Mouse (Mus musculus): ENCODE results near the gene Fen1.
"Not testable (repeated sequence)": the region's sequence is repeated elsewhere in the genome, so short reads cannot be mapped to it uniquely, and the experiment has no call there.

Fen1 gene

DNA sequence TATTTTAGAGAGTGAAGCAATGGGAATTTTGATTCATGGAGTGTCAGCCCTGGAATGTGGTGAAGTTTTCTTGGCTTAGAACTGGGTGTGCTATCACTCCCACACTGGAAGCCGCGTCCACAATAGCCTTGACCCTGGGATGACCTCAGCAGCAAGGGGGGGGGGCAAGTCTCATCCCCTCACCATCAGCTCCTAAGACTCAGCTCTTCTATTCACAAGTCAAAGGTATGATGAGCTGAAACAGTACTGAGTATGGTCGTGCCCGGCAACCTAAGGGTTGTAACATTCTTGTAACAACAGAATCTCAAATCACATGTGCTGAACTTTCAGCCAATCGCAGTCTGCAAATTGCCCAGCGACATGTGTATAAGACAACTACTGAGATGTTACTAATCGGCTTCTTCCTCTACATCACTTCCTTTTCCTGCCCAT lies 27.0 kb downstream of the Fen1 start:
- DNase-seq = no peak

DNA sequence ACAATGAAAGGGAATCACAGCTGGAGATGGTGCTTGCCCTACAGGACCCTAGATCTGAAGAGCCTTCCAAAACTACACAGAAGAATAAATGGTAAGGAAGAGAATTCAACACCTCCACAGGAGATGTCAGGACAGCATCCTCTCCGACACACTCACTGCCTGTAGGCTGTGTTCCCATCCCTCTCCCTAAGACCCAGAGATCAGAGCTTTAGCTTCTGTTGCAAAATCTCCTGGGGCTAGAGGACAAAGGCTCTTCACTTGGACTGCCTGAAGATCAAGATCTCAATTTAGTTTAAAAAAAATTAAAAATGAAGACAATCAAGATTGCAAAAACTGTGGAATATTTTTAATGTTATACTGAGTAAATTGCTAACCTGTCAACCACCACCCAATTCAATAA lies 27.5 kb downstream of the Fen1 start:
- DNase-seq = no peak

DNA sequence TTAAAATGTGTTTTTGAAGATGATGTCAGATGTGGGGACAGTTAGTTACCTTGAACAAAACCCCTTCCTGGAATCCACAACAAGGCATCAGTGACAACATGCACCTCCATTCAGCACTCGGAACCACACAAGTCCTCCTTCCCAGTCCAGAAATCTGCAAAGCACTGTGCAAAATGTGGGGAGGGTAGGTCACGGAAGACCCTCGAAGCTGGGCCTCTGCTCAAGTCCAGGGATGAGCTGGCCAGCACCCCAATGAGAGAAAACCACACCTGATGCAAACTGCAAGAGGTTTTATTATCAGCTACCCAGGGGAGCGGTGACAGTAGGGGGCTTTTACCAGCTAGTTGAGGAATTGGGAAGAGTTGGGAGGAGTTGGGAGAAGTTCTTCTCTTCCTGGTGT lies 29.0 kb downstream of the Fen1 start:
- no peak for DNase-seq

DNA sequence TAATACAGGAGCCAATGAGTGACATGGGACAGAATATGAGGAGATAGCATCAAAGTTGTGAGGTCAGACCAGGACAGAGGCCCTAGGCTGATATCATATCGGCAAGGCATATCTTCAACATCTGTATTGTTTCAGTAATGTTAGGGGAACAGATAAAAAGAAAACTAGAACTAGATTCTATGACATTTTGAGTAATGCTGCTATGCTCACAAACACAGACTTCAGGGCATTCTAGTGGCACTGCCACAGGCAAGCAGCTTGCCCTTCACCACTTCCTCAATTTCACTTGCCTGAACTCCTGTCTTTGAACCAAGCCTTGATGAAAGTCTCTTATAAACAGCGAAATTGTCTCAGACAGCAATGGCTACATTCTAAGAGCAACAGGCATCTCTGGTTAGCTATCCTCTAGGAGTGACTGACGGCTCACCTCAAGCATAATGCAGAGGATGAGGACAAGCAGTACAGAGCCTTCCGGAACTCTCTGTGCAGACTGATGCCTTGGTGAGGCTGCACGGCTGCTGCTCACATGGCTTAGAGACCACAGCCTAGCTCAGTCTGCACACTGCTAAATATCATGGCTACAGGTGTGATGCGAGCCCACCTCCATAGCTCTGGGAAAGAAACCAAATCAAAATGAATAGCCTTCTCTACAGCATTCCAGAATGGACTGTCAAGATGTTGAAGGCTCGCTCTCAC lies 30.0 kb downstream of the Fen1 start:
- no peak for DNase-seq

DNA sequence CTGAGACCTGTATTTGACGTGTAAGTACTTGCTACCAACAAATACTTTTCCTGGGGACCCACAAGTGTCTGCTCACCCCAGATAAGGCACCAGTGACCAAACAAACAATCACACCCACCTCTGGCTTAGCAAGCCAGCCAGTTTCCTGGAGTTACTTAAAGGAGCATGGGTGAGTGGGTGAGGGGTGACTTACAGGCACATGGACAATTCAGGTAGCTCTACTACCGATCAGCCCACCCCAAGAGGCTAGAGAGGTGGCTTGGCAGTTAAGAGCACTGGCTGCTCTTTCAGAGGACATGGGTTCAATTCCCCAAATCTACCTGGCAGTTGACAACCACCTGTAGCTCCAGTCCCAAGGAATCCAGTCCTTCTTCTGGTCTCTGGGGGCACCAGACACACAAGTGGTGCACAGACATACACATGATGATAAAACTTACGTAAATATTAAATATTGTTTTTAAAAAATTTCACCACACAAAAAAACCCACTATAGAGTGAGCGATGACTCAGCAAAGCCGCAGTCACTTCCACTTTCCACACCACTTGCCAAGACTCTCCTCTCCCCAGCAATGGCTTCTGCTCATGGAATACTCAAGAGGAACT lies 30.8 kb downstream of the Fen1 start:
- peak; percentile 83 for DNase-seq

DNA sequence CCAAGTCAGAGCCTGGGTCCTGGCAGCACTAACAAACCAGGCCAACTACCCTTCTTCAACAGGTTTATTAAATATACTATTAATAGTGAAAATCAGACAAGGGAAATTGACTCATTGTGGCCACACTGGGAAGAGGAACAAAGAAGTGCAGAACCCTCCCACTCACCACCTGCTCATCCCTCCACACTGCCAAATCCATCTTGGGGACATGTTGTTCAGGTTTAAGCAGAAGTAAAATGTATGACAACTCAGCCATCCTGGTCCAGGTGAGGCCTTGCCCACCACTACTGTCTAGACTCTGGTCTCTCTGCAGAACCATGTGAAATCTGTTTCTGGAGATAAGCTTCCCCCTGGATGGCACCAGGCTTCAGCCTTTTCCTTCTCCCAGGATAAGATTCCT lies 32.1 kb downstream of the Fen1 start:
- DNase-seq = no peak

DNA sequence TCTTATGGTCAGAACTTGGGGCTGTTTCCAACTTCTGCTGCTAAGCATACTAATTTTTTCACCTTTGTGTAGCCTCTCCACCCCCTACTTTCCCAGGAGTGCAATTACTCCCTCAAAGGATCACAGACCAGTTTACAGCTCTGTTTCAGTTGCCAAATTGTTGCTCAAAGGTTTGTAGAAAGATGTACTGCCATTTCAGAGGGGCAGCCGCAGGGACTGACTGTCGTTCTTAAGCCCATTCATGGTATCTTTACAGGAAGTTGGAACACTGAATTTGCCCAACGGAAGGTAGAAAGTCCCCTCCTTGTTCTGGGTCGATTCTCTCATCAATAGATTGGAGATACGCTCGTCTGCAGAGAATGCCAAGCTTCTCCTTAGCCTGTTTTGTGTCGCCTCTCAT lies 32.6 kb downstream of the Fen1 start:
- no peak for DNase-seq

DNA sequence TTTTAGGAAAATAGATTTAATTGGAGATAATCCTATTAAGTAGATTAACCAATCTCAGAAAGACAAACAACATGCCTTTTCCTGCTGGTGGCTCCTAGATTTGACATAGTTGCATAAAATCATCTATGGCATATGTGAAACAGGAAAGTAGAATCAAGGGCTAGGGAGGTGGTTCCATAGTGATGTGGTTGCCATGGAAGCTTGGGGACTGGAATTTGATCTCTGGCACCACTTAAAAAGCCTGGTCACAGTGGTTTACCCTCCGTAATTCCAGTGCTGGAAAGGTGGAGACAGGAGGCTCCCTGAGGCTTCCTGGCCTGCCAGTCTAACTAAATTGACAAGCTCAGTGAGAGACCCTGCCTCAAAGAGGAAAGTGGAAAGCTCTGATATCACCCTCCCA lies 33.5 kb downstream of the Fen1 start:
- DNase-seq = no peak

DNA sequence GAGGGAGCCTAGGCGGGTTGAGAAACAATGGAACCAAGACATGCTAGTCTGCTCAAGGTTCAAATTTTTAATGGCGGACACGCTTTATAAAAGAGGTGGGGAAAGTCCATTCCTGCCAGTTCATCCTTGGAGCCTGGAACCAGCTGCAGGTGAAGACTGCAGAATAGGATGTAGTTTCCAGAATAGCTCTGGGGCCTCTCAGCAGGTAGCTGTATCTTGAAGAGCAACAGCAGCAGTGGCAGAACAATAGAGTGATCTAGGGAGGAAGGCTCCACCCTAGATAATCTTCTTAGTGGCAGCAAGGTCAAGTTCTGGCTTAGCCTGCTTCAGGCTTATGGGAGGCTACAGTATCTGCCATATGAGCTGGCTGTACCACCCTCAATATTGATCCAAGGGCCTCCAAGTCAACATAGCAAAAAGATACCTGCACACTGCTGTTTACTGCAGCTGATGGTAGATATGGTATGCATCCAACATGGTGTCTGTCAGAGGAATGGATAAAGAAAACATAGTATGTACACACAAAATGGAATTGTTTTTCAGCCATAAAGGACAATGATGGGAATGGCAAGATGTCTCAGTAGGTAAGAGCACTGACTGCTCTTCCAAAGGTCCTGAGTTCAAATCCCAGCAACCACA lies 34.2 kb downstream of the Fen1 start:
- DNase-seq = not testable (repeated sequence)

DNA sequence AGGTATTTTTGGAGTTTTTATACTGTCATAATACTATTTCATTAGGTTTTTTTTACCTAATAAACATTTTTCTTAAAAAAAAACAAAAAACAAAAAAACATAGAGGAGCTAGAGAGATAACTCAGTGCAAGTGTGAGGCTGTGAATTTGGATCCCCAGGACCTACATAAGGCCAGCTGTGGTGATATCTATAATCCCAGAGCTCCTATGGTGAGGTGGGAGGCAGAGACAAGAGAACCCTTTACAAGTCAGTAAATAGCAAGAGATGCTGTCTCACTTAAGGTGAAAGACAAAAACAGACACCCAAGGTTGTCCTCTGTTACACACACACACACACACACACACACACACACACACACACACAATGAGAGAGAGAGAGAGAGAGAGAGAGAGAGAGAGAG lies 34.8 kb downstream of the Fen1 start:
- no peak for DNase-seq

DNA sequence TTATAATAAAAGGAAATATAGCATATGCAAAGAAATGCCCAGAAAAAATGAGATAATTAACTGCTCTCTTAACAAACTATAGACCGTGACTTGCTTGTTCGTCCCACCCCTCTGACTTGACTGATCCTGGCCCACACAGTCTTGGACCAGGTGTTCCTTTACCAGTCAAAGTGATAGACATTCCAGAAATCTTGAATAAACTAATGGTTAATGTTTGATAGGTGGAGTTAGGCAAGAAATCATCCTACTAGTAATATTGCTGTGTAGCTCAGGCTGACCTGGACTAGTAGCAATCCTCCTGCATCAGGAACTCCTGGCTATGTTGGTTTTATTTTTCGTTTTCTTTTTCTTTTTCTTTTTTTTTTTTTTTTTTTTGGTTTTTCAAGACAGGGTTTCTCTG lies 35.5 kb downstream of the Fen1 start:
- no peak for DNase-seq

DNA sequence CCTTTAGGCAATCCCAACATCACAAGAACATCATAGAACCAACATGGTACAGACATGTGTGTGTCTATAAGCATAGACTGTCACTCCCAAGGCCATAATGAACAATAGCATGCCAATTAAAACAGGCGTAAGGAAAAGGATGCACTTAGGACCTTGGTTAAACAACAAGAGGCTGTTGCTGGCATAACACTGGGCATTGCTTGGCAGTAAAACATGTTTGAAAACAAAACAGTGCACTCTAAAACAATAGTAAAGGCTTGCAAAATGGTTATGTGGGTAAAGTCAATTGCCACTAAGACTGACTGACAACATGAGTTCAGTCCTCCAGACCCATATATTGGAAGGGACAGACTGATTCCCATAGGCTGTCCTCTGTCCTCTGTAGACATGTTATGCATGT lies 36.0 kb downstream of the Fen1 start:
- DNase-seq = no peak

DNA sequence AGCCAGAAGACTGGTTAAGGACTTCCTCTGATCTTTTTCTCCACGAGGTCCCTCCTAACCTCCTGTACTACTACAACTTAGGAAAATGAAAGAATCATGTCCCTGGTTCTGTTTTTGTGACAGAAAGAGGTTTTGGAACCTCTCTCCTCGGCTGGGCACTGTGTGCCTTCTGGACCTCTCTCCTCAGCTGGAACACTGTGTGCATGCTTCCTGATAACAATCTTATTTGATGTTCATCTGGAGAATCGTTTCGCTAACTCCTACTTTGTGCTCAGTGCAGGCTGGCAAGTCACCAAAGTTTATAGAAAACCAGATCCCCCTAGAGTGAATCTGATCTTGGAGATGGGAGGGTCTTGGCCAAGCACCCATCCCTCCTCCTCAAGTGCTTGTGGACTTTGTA lies 36.9 kb downstream of the Fen1 start:
- no peak for DNase-seq

DNA sequence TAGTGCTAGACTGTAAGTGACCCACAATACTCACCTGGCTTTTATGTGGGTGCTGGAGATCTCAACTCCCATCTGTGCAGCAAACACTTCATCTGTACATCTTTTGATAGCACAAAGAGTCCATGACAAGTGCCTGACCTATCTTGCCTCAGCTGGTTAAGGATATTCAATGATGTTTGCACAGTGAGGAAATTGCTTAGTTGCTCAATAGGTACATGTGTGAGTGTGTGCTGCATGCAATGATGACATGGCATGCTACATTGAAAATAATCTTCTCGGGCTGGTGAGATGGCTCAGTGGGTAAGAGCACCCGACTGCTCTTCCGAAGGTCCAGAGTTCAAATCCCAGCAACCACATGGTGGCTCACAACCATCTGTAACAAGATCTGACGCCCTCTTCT lies 38.0 kb downstream of the Fen1 start:
- DNase-seq = not testable (repeated sequence)

DNA sequence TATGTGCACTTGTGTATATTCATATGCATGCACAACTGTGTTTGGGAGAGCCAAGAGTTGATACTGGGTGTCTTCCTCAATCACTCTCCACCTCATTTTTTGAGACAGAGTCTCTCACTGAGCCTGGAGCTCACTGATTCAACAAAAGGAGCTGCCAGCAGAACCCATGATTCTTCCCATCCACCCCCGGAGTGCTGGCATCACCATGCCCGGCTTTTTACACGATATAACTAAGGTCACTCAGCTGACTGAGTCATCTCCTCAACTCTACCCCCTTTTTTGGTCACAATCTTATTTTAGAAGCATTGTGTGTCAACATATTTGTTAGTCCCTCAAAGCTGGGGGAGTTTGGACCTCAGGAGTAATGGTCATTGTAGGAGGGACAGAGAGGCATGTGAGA lies 40.1 kb downstream of the Fen1 start:
- no peak for DNase-seq

DNA sequence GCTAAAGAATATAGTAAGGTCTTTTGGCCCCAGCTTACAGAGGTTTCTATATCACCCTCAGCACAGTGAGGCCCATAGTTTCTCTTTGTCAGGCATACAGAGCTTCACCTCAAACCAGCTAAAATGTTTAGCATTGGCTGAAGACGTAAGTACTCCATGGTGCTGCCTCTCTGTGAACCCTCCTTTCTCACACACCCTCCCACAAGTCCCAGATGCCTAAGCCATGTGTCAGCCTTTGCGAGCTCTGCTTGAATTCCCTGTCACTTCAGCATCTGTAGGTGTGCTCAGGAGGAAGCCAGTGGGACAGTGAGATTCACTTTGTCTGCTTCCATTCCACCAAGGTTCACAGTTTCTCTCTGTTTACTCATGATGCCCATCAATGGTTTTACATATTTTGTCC lies 46.2 kb downstream of the Fen1 start:
- DNase-seq = no peak

DNA sequence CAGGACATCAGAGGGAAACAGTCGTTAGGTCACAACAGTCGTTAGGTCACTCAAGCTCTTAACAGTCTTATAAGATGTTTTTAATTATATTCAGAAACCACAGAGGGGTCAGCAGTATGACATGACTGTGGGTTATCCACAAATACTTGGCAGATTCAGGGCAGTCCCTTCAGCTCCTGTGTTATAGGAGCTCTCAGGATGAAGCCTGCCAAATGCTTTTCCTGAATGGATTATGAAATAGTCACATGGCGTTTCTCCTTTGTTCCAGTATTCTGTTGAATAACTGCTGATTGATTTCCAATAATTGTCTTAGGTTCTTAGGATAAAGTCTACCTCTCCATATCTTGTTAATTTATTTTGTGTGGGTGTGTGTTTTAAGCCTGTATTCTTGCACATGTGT lies 54.8 kb downstream of the Fen1 start:
- no peak for DNase-seq
